ENCODE assay signal across 10 mouse cellular contexts in the genomic region with DNA sequence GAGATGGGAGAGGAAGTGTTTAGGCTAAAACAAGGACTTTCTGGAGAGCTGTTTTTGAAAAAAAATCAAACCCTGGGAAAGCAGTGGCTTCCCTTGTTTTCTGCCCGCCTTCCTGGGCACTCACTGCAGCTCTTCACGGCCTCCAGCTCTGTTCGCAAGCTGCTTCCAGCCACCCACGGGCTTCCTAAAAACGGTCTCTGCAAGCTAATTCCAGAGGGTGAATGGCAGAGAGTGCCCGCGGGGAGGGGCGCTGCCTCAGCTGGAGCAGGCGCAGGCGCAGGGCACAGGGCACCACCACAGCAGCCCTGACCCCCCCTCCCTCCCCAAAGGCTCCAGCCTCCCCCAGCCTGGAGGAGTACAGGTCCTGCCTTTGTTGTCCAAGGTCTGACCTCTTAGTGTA. TPM values are rescaled to one million over a fixed set of nuclear protein-coding genes. Genes with fewer than 3 reads are reported as not detected.
DNase-seq lines count a peak whose midpoint lies in the region; TF ChIP-seq lines count a peak whose summit lies in the region.
"Had no signal": no experiment of that assay in that cellular context is flagged by ENCODE, and none has a peak within 500 bp of the region (broad histone marks: within the 10 kb centered on the region; RNA-seq: fewer than 3 reads in every experiment).

No protein-coding gene starts in this region.

- DNase-seq in adrenal gland, postnatal 25 days = peak; percentile 45
- no peak for DNase-seq in adrenal gland, adult 8-10 months
- peak; percentile 51 for DNase-seq in Muller cell, postnatal 12 days (ENCODE audit: inconsistent ontology term)
- peak; percentile 79 to 89 for DNase-seq in layer of hippocampus, adult 2 months (ENCODE audit: low spot score in 2 of 2)
- peak; percentile 89 to 98 for DNase-seq in left cerebral cortex, postnatal 25 days (ENCODE audit: low spot score in 2 of 2)
- DNase-seq in embryo, embryonic 10 days (ENCODE audit: low spot score) = no peak
- DNase-seq in lung, postnatal 25 days (ENCODE audit: low spot score) = no peak
- DNase-seq in heart, adult 9 months (ENCODE audit: low spot score in 2 of 2) = no peak
- DNase-seq: kidney, postnatal 36 days had no signal

- TF ChIP-seq CTCF in layer of hippocampus, adult 2 months (conservative IDR thresholded peaks at IDR 0.05) = peak; percentile 28

- H3K4me3 ChIP-seq in layer of hippocampus, adult 2 months = no peak overlapping the region
- H3K4me3 ChIP-seq: hindbrain, embryonic 13.5 days had no signal

- H3K27ac ChIP-seq in layer of hippocampus, adult 2 months = peak overlapping the region; percentile 88
- H3K27ac ChIP-seq: hindbrain, embryonic 13.5 days had no signal

- intact Hi-C loops in left cerebral cortex, postnatal 25 days (cut with DNase I) = loop anchor here (1.0 to 2.0 kb wide), 2 partner anchors 86 to 136 kb away; no protein-coding TSS in a partner anchor

RNA-seq across cellular contexts. Expression of a gene that starts 32.3 kb away (rescaled TPM):
- 50.6 and 63.0 TPM in 2 replicates for total RNA-seq in adrenal gland, postnatal 25 days (2021)
- 10 to 100 TPM; 43.0 to 72.3 (median 58.4) TPM for total RNA-seq in adrenal gland, adult 8-10 months (2022)
- 100 to 1,000 TPM; 194 to 198 TPM for total RNA-seq in layer of hippocampus, adult 2 months (2021)
- 100 to 1,000 TPM; 223 to 241 TPM for total RNA-seq in left cerebral cortex, postnatal 25 days (2021)

RNA-seq across cellular contexts. Expression of a gene that starts 33.9 kb away (rescaled TPM):
- 28.1 and 38.0 TPM in 2 replicates for total RNA-seq in adrenal gland, postnatal 25 days (2021)
- total RNA-seq in adrenal gland, adult 8-10 months (2022) = 10 to 100 TPM; 38.9 to 51.9 (median 47.2) TPM
- 10 to 100 TPM; 35.6 to 39.0 TPM for total RNA-seq in layer of hippocampus, adult 2 months (2021)
- total RNA-seq in left cerebral cortex, postnatal 25 days (2021) = 10 to 100 TPM; 33.7 to 40.0 TPM

Comparison
In these comparisons a context has a peak if more than half of its experiments do, and no peak if none do; other contexts are left out.
1. DNase-seq: peak in adrenal gland, postnatal 25 days (single experiment), Muller cell, postnatal 12 days (single experiment), layer of hippocampus, adult 2 months (2 of 2) and left cerebral cortex, postnatal 25 days (2 of 2); none in adrenal gland, adult 8-10 months (single experiment), embryo, embryonic 10 days (single experiment), lung, postnatal 25 days (single experiment) and heart, adult 9 months (0 of 2).